Mouse (Mus musculus): Measurements from ENCODE around the gene BC005624. TPM values are rescaled to one million over a fixed set of nuclear protein-coding genes. Genes with fewer than 3 reads are reported as not detected.
A peak's percentile ranks its signal among the peaks of the same experiment; 100 is the strongest.

The BC005624 gene
- total RNA-seq, 2 experiments from 2014 or later, result 65.0 to 68.6 TPM

GRCm38 (mm10) chr2:31007208-31007607, 25.2 kb upstream of the BC005624 start:
- TF ChIP-seq CTCF (IDR thresholded peaks at IDR 0.05), result no peak
- DNase-seq (ENCODE audit: extremely low spot score in 1 of 2, low spot score in 2 of 2), result no peak
- intact Hi-C loops (cut with DNase I), result no loop called here
- H3K4me3 ChIP-seq, result no peak overlapping the region
- H3K27ac ChIP-seq, result no peak overlapping the region

GRCm38 (mm10) chr2:31006434-31006833, 24.4 kb upstream of the BC005624 start:
- intact Hi-C loops (cut with DNase I), result no loop called here
- DNase-seq (ENCODE audit: extremely low spot score in 1 of 2, low spot score in 2 of 2), result no peak
- TF ChIP-seq CTCF (IDR thresholded peaks at IDR 0.05), result no peak
- no peak overlapping the region for H3K27ac ChIP-seq
- no peak overlapping the region for H3K4me3 ChIP-seq

- TF ChIP-seq CTCF (IDR thresholded peaks at IDR 0.05), result no peak
- Histone ChIP-seq H3K4me3 (no peak overlapping the region), H3K27ac (no peak overlapping the region)
- no peak for DNase-seq (ENCODE audit: extremely low spot score in 1 of 2, low spot score in 2 of 2)
- intact Hi-C loops (cut with DNase I), result no loop called here
These were observed 23.5 kb upstream of the BC005624 start for GRCm38 (mm10) chr2:31005453-31005852.

GRCm38 (mm10) chr2:31002857-31003256, 20.9 kb upstream of the BC005624 start:
- no peak for TF ChIP-seq CTCF (IDR thresholded peaks at IDR 0.05)
- intact Hi-C loops (cut with DNase I), result no loop called here
- DNase-seq (ENCODE audit: extremely low spot score in 1 of 2, low spot score in 2 of 2), result no peak
- Histone ChIP-seq H3K4me3 (no peak overlapping the region), H3K27ac (no peak overlapping the region)

GRCm38 (mm10) chr2:30998443-30999260, 16.7 kb upstream of the BC005624 start:
- no peak overlapping the region for H3K27ac ChIP-seq

GRCm38 (mm10) chr2:30995432-30995996, 13.5 kb upstream of the BC005624 start:
- no peak for TF ChIP-seq CTCF (IDR thresholded peaks at IDR 0.05)
- no peak overlapping the region for H3K4me3 ChIP-seq
- intact Hi-C loops (cut with DNase I), result no loop called here
- DNase-seq (ENCODE audit: extremely low spot score in 1 of 2, low spot score in 2 of 2), result no peak
- H3K27ac ChIP-seq, result no peak overlapping the region

More at GRCm38 (mm10) chr2:30998443-30999260, 16.7 kb upstream of the BC005624 start:
- no peak for TF ChIP-seq CTCF (IDR thresholded peaks at IDR 0.05)
- no peak for DNase-seq (ENCODE audit: extremely low spot score in 1 of 2, low spot score in 2 of 2)
- intact Hi-C loops (cut with DNase I), result no loop called here
- H3K4me3 ChIP-seq, result no peak overlapping the region

GRCm38 (mm10) chr2:30994853-30995252, 12.9 kb upstream of the BC005624 start:
- TF ChIP-seq CTCF (IDR thresholded peaks at IDR 0.05), result no peak
- DNase-seq (ENCODE audit: extremely low spot score in 1 of 2, low spot score in 2 of 2), result no peak

GRCm38 (mm10) chr2:30990221-30990620, 8.2 kb upstream of the BC005624 start:
- intact Hi-C loops (cut with DNase I), result no loop called here
- no peak overlapping the region for H3K27ac ChIP-seq
- TF ChIP-seq CTCF (IDR thresholded peaks at IDR 0.05), result no peak
- H3K4me3 ChIP-seq, result no peak overlapping the region
- no peak for DNase-seq (ENCODE audit: extremely low spot score in 1 of 2, low spot score in 2 of 2)

More at GRCm38 (mm10) chr2:30994853-30995252, 12.9 kb upstream of the BC005624 start:
- Histone ChIP-seq H3K27ac (no peak overlapping the region), H3K4me3 (no peak overlapping the region)
- intact Hi-C loops (cut with DNase I), result no loop called here

- intact Hi-C loops (cut with DNase I), result loop anchor here (10.0 kb wide), 1 partner anchor 1861 kb away; the partner anchor contains the start of gene Setx
- Histone ChIP-seq H3K27ac (no peak overlapping the region), H3K4me3 (no peak overlapping the region)
- peak; percentile 49 to 50 for DNase-seq (ENCODE audit: extremely low spot score in 1 of 2, low spot score in 2 of 2)
- TF ChIP-seq CTCF (IDR thresholded peaks at IDR 0.05), result no peak
These were observed 3.4 kb upstream of the BC005624 start for GRCm38 (mm10) chr2:30985111-30986020.

GRCm38 (mm10) chr2:30983024-30983423, 1.0 kb upstream of the BC005624 start:
- DNase-seq (ENCODE audit: extremely low spot score in 1 of 2, low spot score in 2 of 2), result no peak
- Histone ChIP-seq H3K27ac (no peak overlapping the region), H3K4me3 (peak overlapping the region; percentile 67)
- intact Hi-C loops (cut with DNase I), result loop anchor here (5.0 to 10.0 kb wide), 2 partner anchors 169 to 1858 kb away; partner anchors contain the start of genes Gpr107 and Setx
- TF ChIP-seq CTCF (IDR thresholded peaks at IDR 0.05), result no peak

Data from left cerebral cortex, adult 2 months (tissue).